Mouse (Mus musculus): ENCODE results near the gene Atp1b1. TPM values are rescaled to one million over a fixed set of nuclear protein-coding genes. Genes with fewer than 3 reads are reported as not detected.

Gene Atp1b1
- polyA plus RNA-seq, 1 experiment from 2014 or later, result 86.4 TPM

GRCm38 (mm10) chr1:164440708-164441407 lies 17.3 kb downstream of the Atp1b1 start:
- Histone ChIP-seq H3K4me1 (ENCODE audit: control insufficient read depth, insufficient read depth, low read length) (no peaks in the 10 kb centered on the region), H3K36me3 (ENCODE audit: control insufficient read depth, insufficient read depth, low read length) (peaks cover 39% of the 10 kb centered on the region; the same call in 1 of the 2 replicates), H3K27ac (ENCODE audit: low read depth, low read length) (no peak overlapping the region), H3K9me3 (ENCODE audit: control insufficient read depth, low read length) (no peaks in the 10 kb centered on the region), H3K4me2 (replicated peaks; ENCODE audit: low read depth, low read length) (no peak overlapping the region), H3K4me3 (ENCODE audit: low read length) (no peak overlapping the region), H3K27me3 (ENCODE audit: control insufficient read depth, insufficient read depth, low read length) (no peaks in the 10 kb centered on the region), H3K9ac (ENCODE audit: low read depth, low read length) (no peak overlapping the region)
- 85% methylated on average over 11 of the region's 11 CpGs for WGBS
- no peak for ATAC-seq (ENCODE audit: low FRiP score, low TSS enrichment)

- 86% methylated on average over 6 of the region's 6 CpGs for WGBS
- ATAC-seq (ENCODE audit: low FRiP score, low TSS enrichment), result no peak
- Histone ChIP-seq H3K4me2 (replicated peaks; ENCODE audit: low read depth, low read length) (no peak overlapping the region), H3K4me3 (ENCODE audit: low read length) (no peak overlapping the region), H3K36me3 (ENCODE audit: control insufficient read depth, insufficient read depth, low read length) (peaks cover 39% of the 10 kb centered on the region; the same call in 1 of the 2 replicates), H3K27me3 (ENCODE audit: control insufficient read depth, insufficient read depth, low read length) (no peaks in the 10 kb centered on the region), H3K27ac (ENCODE audit: low read depth, low read length) (no peak overlapping the region), H3K9me3 (ENCODE audit: control insufficient read depth, low read length) (no peaks in the 10 kb centered on the region), H3K4me1 (ENCODE audit: control insufficient read depth, insufficient read depth, low read length) (no peaks in the 10 kb centered on the region), H3K9ac (ENCODE audit: low read depth, low read length) (no peak overlapping the region)
Observed at GRCm38 (mm10) chr1:164440230-164440629, 17.9 kb downstream of the Atp1b1 start.

- H3K4me2 ChIP-seq (replicated peaks; ENCODE audit: low read depth, low read length), result no peak overlapping the region
- peaks cover 28% of the 10 kb centered on the region; the same call in 1 of the 2 replicates for H3K36me3 ChIP-seq (ENCODE audit: control insufficient read depth, insufficient read depth, low read length)
- H3K27me3 ChIP-seq (ENCODE audit: control insufficient read depth, insufficient read depth, low read length), result no peaks in the 10 kb centered on the region
- 83% methylated on average over 7 of the region's 7 CpGs for WGBS
- 0 out of 2 replicates have a peak, but pooled peaks cover 4% of the 10 kb centered on the region for H3K4me1 ChIP-seq (ENCODE audit: control insufficient read depth, insufficient read depth, low read length)
- H3K4me3 ChIP-seq (ENCODE audit: low read length), result no peak overlapping the region
- no peaks in the 10 kb centered on the region for H3K9me3 ChIP-seq (ENCODE audit: control insufficient read depth, low read length)
- no peak overlapping the region for H3K9ac ChIP-seq (ENCODE audit: low read depth, low read length)
- no peak for ATAC-seq (ENCODE audit: low FRiP score, low TSS enrichment)
- H3K27ac ChIP-seq (ENCODE audit: low read depth, low read length), result no peak overlapping the region
Observed at GRCm38 (mm10) chr1:164436749-164437148, 21.4 kb downstream of the Atp1b1 start.

- H3K9me3 ChIP-seq (ENCODE audit: control insufficient read depth, low read length), result no peaks in the 10 kb centered on the region
- 0 out of 2 replicates have a peak, but pooled peaks cover 4% of the 10 kb centered on the region for H3K4me1 ChIP-seq (ENCODE audit: control insufficient read depth, insufficient read depth, low read length)
- H3K27me3 ChIP-seq (ENCODE audit: control insufficient read depth, insufficient read depth, low read length), result no peaks in the 10 kb centered on the region
- H3K4me3 ChIP-seq (ENCODE audit: low read length), result no peak overlapping the region
- H3K36me3 ChIP-seq (ENCODE audit: control insufficient read depth, insufficient read depth, low read length), result peaks cover 23% of the 10 kb centered on the region; the same call in 1 of the 2 replicates
- no peak overlapping the region for H3K27ac ChIP-seq (ENCODE audit: low read depth, low read length)
- WGBS, result 24% methylated on average over 6 of the region's 6 CpGs
- no peak overlapping the region for H3K4me2 ChIP-seq (replicated peaks; ENCODE audit: low read depth, low read length)
- no peak overlapping the region for H3K9ac ChIP-seq (ENCODE audit: low read depth, low read length)
- 0 out of 2 replicates have a peak, but pooled peaks have one; percentile 16 for ATAC-seq (ENCODE audit: low FRiP score, low TSS enrichment)
Observed at GRCm38 (mm10) chr1:164434049-164434448, 24.1 kb downstream of the Atp1b1 start.

- H3K27ac ChIP-seq (ENCODE audit: low read depth, low read length), result no peak overlapping the region
- 59% methylated on average over 5 of the region's 5 CpGs for WGBS
- H3K27me3 ChIP-seq (ENCODE audit: control insufficient read depth, insufficient read depth, low read length), result no peaks in the 10 kb centered on the region
- no peak overlapping the region for H3K4me2 ChIP-seq (replicated peaks; ENCODE audit: low read depth, low read length)
- ATAC-seq (ENCODE audit: low FRiP score, low TSS enrichment), result no peak
- no peak overlapping the region for H3K9ac ChIP-seq (ENCODE audit: low read depth, low read length)
- H3K36me3 ChIP-seq (ENCODE audit: control insufficient read depth, insufficient read depth, low read length), result peaks cover 13% of the 10 kb centered on the region; the same call in 1 of the 2 replicates
- H3K4me3 ChIP-seq (ENCODE audit: low read length), result no peak overlapping the region
- H3K9me3 ChIP-seq (ENCODE audit: control insufficient read depth, low read length), result no peaks in the 10 kb centered on the region
- H3K4me1 ChIP-seq (ENCODE audit: control insufficient read depth, insufficient read depth, low read length), result 0 out of 2 replicates have a peak, but pooled peaks cover 4% of the 10 kb centered on the region
Observed at GRCm38 (mm10) chr1:164432649-164433048, 25.5 kb downstream of the Atp1b1 start.

- 88% methylated on average over 9 of the region's 9 CpGs for WGBS
- ATAC-seq (ENCODE audit: low FRiP score, low TSS enrichment), result no peak
Observed at GRCm38 (mm10) chr1:164428644-164429043, 29.5 kb downstream of the Atp1b1 start.

GRCm38 (mm10) chr1:164427777-164428176 lies 30.4 kb downstream of the Atp1b1 start:
- H3K4me3 ChIP-seq (ENCODE audit: low read length), result no peak overlapping the region
- no peak for ATAC-seq (ENCODE audit: low FRiP score, low TSS enrichment)

More at GRCm38 (mm10) chr1:164428644-164429043, 29.5 kb downstream of the Atp1b1 start:
- H3K9me3 ChIP-seq (ENCODE audit: control insufficient read depth, low read length), result no peaks in the 10 kb centered on the region
- H3K27ac ChIP-seq (ENCODE audit: low read depth, low read length), result no peak overlapping the region
- H3K36me3 ChIP-seq (ENCODE audit: control insufficient read depth, insufficient read depth, low read length), result no peaks in the 10 kb centered on the region
- no peak overlapping the region for H3K4me2 ChIP-seq (replicated peaks; ENCODE audit: low read depth, low read length)
- 0 out of 2 replicates have a peak, but pooled peaks cover 4% of the 10 kb centered on the region for H3K4me1 ChIP-seq (ENCODE audit: control insufficient read depth, insufficient read depth, low read length)
- no peak overlapping the region for H3K4me3 ChIP-seq (ENCODE audit: low read length)
- H3K27me3 ChIP-seq (ENCODE audit: control insufficient read depth, insufficient read depth, low read length), result no peaks in the 10 kb centered on the region
- H3K9ac ChIP-seq (ENCODE audit: low read depth, low read length), result no peak overlapping the region

GRCm38 (mm10) chr1:164426227-164426626 lies 31.9 kb downstream of the Atp1b1 start:
- no peak overlapping the region for H3K9ac ChIP-seq (ENCODE audit: low read depth, low read length)
- no peaks in the 10 kb centered on the region for H3K27me3 ChIP-seq (ENCODE audit: control insufficient read depth, insufficient read depth, low read length)
- no peak overlapping the region for H3K4me2 ChIP-seq (replicated peaks; ENCODE audit: low read depth, low read length)
- H3K9me3 ChIP-seq (ENCODE audit: control insufficient read depth, low read length), result no peaks in the 10 kb centered on the region
- WGBS, result 89% methylated on average over 7 of the region's 7 CpGs
- H3K36me3 ChIP-seq (ENCODE audit: control insufficient read depth, insufficient read depth, low read length), result no peaks in the 10 kb centered on the region
- no peak overlapping the region for H3K4me3 ChIP-seq (ENCODE audit: low read length)
- ATAC-seq (ENCODE audit: low FRiP score, low TSS enrichment), result no peak
- H3K4me1 ChIP-seq (ENCODE audit: control insufficient read depth, insufficient read depth, low read length), result no peaks in the 10 kb centered on the region
- no peak overlapping the region for H3K27ac ChIP-seq (ENCODE audit: low read depth, low read length)

More at GRCm38 (mm10) chr1:164427777-164428176, 30.4 kb downstream of the Atp1b1 start:
- 76% methylated on average over 7 of the region's 7 CpGs for WGBS
- no peak overlapping the region for H3K9ac ChIP-seq (ENCODE audit: low read depth, low read length)
- no peaks in the 10 kb centered on the region for H3K36me3 ChIP-seq (ENCODE audit: control insufficient read depth, insufficient read depth, low read length)
- H3K27me3 ChIP-seq (ENCODE audit: control insufficient read depth, insufficient read depth, low read length), result no peaks in the 10 kb centered on the region
- no peak overlapping the region for H3K4me2 ChIP-seq (replicated peaks; ENCODE audit: low read depth, low read length)
- no peak overlapping the region for H3K27ac ChIP-seq (ENCODE audit: low read depth, low read length)
- no peaks in the 10 kb centered on the region for H3K9me3 ChIP-seq (ENCODE audit: control insufficient read depth, low read length)
- no peaks in the 10 kb centered on the region for H3K4me1 ChIP-seq (ENCODE audit: control insufficient read depth, insufficient read depth, low read length)

- ATAC-seq (ENCODE audit: low FRiP score, low TSS enrichment), result no peak
- H3K36me3 ChIP-seq (ENCODE audit: control insufficient read depth, insufficient read depth, low read length), result no peaks in the 10 kb centered on the region
- no peak overlapping the region for H3K27ac ChIP-seq (ENCODE audit: low read depth, low read length)
- WGBS, result 77% methylated on average over 6 of the region's 6 CpGs
- no peaks in the 10 kb centered on the region for H3K27me3 ChIP-seq (ENCODE audit: control insufficient read depth, insufficient read depth, low read length)
- no peak overlapping the region for H3K4me2 ChIP-seq (replicated peaks; ENCODE audit: low read depth, low read length)
- H3K9me3 ChIP-seq (ENCODE audit: control insufficient read depth, low read length), result no peaks in the 10 kb centered on the region
- no peak overlapping the region for H3K9ac ChIP-seq (ENCODE audit: low read depth, low read length)
- H3K4me3 ChIP-seq (ENCODE audit: low read length), result no peak overlapping the region
- H3K4me1 ChIP-seq (ENCODE audit: control insufficient read depth, insufficient read depth, low read length), result no peaks in the 10 kb centered on the region
Observed at GRCm38 (mm10) chr1:164420623-164421354, 37.4 kb downstream of the Atp1b1 start.

Measured in kidney, embryonic 14.5 days (tissue).